Comparison of ENCODE assay signal across 8 mouse cellular contexts in the genomic region with DNA sequence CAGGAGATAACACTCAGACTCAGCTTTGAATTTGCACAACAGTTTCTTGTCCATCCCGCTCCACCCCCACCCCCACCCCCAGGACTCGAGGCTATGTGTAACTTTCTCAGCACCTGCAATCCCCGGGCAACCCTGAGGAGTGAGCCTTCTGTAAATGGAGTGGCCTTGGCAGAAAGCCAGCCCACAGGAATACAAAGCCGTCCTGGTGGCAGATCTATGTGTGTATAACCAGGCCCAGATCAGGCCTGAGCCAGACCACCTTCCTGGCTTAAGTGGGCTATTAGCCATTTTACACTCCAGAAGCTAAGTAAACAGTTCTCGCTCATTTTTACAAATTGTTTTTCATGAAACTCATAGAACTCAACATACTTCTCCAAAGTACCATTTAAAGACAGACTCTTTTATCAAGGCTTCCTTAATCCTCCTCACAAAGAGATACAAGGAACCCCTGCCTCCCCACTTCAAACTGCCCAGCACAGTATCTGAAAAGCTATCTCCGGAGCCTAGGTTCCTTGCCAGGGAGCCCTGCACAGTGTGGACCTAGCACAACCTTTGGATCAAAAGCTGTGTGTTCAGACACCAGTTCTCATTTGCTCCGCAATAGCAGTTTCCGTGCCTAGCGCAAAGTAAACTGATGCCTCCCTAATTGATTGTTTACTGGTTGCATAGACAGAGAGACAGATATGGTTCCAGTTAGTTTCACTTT. TPM values are rescaled to one million over a fixed set of nuclear protein-coding genes. Genes with fewer than 3 reads are reported as not detected.
DNase-seq lines count a peak whose midpoint lies in the region; ATAC-seq and TF ChIP-seq lines count a peak whose summit lies in the region.

No protein-coding gene starts in this region.

- WGBS in hindbrain, embryonic 14.5 days = 55% methylated on average over 9 of the region's 9 CpGs
- WGBS in liver, postnatal 0 days (ENCODE audit: insufficient replicate concordance) = 48% methylated on average over 9 of the region's 9 CpGs

- H3K9ac ChIP-seq in hindbrain, embryonic 14.5 days = no peak overlapping the region
- 0 out of 2 replicates have a peak overlapping the region, but pooled peaks have one; percentile 17 for H3K9ac ChIP-seq in liver, postnatal 0 days (replicated peaks)

- peaks cover 19% of the 10 kb centered on the region for H3K4me1 ChIP-seq in hindbrain, embryonic 14.5 days (replicated peaks; ENCODE audit: control insufficient read depth, insufficient read depth, low read length)
- peaks cover 38% of the 10 kb centered on the region for H3K4me1 ChIP-seq in liver, postnatal 0 days (ENCODE audit: insufficient read depth)

- H3K4me3 ChIP-seq in hindbrain, embryonic 14.5 days (replicated peaks; ENCODE audit: low read length) = no peak overlapping the region
- no peak overlapping the region for H3K4me3 ChIP-seq in liver, postnatal 0 days (ENCODE audit: low read depth, low read length)

- no peak for ATAC-seq in hindbrain, embryonic 14.5 days (ENCODE audit: low FRiP score)
- peak; percentile 50 for ATAC-seq in liver, postnatal 0 days

- no peak overlapping the region for H3K27ac ChIP-seq in hindbrain, embryonic 14.5 days
- H3K27ac ChIP-seq in liver, postnatal 0 days (ENCODE audit: low read depth) = peak overlapping the region; percentile 17; the same call in 1 of the 2 replicates

- H3K36me3 ChIP-seq in hindbrain, embryonic 14.5 days (replicated peaks; ENCODE audit: control insufficient read depth, insufficient read depth) = no peaks in the 10 kb centered on the region
- H3K36me3 ChIP-seq in liver, postnatal 0 days (replicated peaks; ENCODE audit: insufficient read depth, low read length) = peaks cover 44% of the 10 kb centered on the region

- TF ChIP-seq CTCF in liver, postnatal 0 days (IDR thresholded peaks at IDR 0.05; ENCODE audit: low read depth) = no peak

- H3K27me3 ChIP-seq in hindbrain, embryonic 14.5 days (ENCODE audit: control insufficient read depth, insufficient read depth, low read length) = no peaks in the 10 kb centered on the region
- H3K27me3 ChIP-seq in liver, postnatal 0 days (ENCODE audit: insufficient read depth, low read length) = no peaks in the 10 kb centered on the region

- peak; percentile 22 for DNase-seq in cerebellum, adult 8-10 months
- DNase-seq in cerebellum, adult 11-12 months = no peak
- peak; percentile 68 for DNase-seq in testis, postnatal 10 days (ENCODE audit: low spot score)
- no peak for DNase-seq in testis, postnatal 14 days (ENCODE audit: low spot score)
- DNase-seq in hindbrain, embryonic 14.5 days (ENCODE audit: low spot score) = peak; percentile 31
- DNase-seq in liver, postnatal 0 days = peak; percentile 53
- peak; percentile 32 for DNase-seq in yolk sac, embryonic 10.5 days (ENCODE audit: low spot score)
- DNase-seq in right cerebral cortex, adult 18-20 months = no peak

- TF ChIP-seq EP300 in liver, postnatal 0 days (IDR thresholded peaks at IDR 0.05; ENCODE audit: low read depth) = no peak

- no peaks in the 10 kb centered on the region for H3K9me3 ChIP-seq in hindbrain, embryonic 14.5 days (ENCODE audit: control insufficient read depth, low read length)
- H3K9me3 ChIP-seq in liver, postnatal 0 days (ENCODE audit: low read length) = no peaks in the 10 kb centered on the region

- H3K4me2 ChIP-seq in hindbrain, embryonic 14.5 days (replicated peaks) = no peak overlapping the region
- H3K4me2 ChIP-seq in liver, postnatal 0 days (ENCODE audit: low read depth, low read length) = peak overlapping the region; percentile 44

RNA-seq across cellular contexts. Expression of a gene that starts 7.7 kb away (rescaled TPM):
- polyA plus RNA-seq in hindbrain, embryonic 14.5 days (2014; fragmentation: Nextera tagmentation; extraction: Ambion mirVana) = 4.3 and 4.4 TPM in 2 replicates
- polyA plus RNA-seq in liver, postnatal 0 days (2015; fragmentation: Nextera tagmentation; extraction: Ambion mirVana) = 8.4 and 8.5 TPM in 2 replicates

RNA-seq across cellular contexts. Expression of a gene that starts 11.0 kb away (rescaled TPM):
- polyA plus RNA-seq in hindbrain, embryonic 14.5 days (2014; fragmentation: Nextera tagmentation; extraction: Ambion mirVana) = 103 TPM in 2 replicates
- polyA plus RNA-seq in liver, postnatal 0 days (2015; fragmentation: Nextera tagmentation; extraction: Ambion mirVana) = 5.6 and 6.7 TPM in 2 replicates

RNA-seq across cellular contexts. Expression of a gene that starts 37.8 kb away (rescaled TPM):
- 7.2 and 17.2 TPM in 2 replicates for polyA plus RNA-seq in hindbrain, embryonic 14.5 days (2014; fragmentation: Nextera tagmentation; extraction: Ambion mirVana)
- polyA plus RNA-seq in liver, postnatal 0 days (2015; fragmentation: Nextera tagmentation; extraction: Ambion mirVana) = not detected in 2 replicates

RNA-seq across cellular contexts. Expression of a gene that starts 37.8 kb away (rescaled TPM):
- polyA plus RNA-seq in hindbrain, embryonic 14.5 days (2014; fragmentation: Nextera tagmentation; extraction: Ambion mirVana) = 30.4 and 34.8 TPM in 2 replicates
- 2.9 and 3.0 TPM in 2 replicates for polyA plus RNA-seq in liver, postnatal 0 days (2015; fragmentation: Nextera tagmentation; extraction: Ambion mirVana)

Comparison
In these comparisons a context has a peak if more than half of its experiments do, and no peak if none do; other contexts are left out.
1. DNase-seq: peak in cerebellum, adult 8-10 months (single experiment), testis, postnatal 10 days (single experiment), hindbrain, embryonic 14.5 days (single experiment), liver, postnatal 0 days (single experiment) and yolk sac, embryonic 10.5 days (single experiment); none in cerebellum, adult 11-12 months (single experiment), testis, postnatal 14 days (single experiment) and right cerebral cortex, adult 18-20 months (single experiment).
2. RNA of a gene that starts 11.0 kb away (polyA plus RNA-seq): 103 TPM in hindbrain, embryonic 14.5 days; 5.6 to 6.7 TPM in liver, postnatal 0 days; every median in the first group is over 10 times any median in the second.